Mouse (Mus musculus): Measurements from ENCODE around the gene Lsamp.
"Not testable (repeated sequence)": the region's sequence is repeated elsewhere in the genome, so short reads cannot be mapped to it uniquely, and the experiment has no call there.

Lsamp gene

GRCm38 (mm10) chr16:40470946-40471345 is 486.8 kb downstream of the Lsamp start:
- DNase-seq (ENCODE audit: low read depth, low spot score) = peak; percentile 82

GRCm38 (mm10) chr16:40471967-40472366 is 487.8 kb downstream of the Lsamp start:
- DNase-seq (ENCODE audit: low read depth, low spot score) = peak; percentile 80

- no peak for DNase-seq (ENCODE audit: low read depth, low spot score)
Measured at GRCm38 (mm10) chr16:40491606-40492005, 507.4 kb downstream of the Lsamp start.

- peak; percentile 43 for DNase-seq (ENCODE audit: low read depth, low spot score)
Measured at GRCm38 (mm10) chr16:40504262-40504960, 520.2 kb downstream of the Lsamp start.

- DNase-seq (ENCODE audit: low read depth, low spot score) = peak; percentile 74
Measured at GRCm38 (mm10) chr16:40509146-40510030, 525.2 kb downstream of the Lsamp start.

- no peak for DNase-seq (ENCODE audit: low read depth, low spot score)
Measured at GRCm38 (mm10) chr16:40536754-40537153, 552.6 kb downstream of the Lsamp start.

- DNase-seq (ENCODE audit: low read depth, low spot score) = no peak
Measured at GRCm38 (mm10) chr16:40549663-40550062, 565.5 kb downstream of the Lsamp start.

- DNase-seq (ENCODE audit: low read depth, low spot score) = no peak
Measured at GRCm38 (mm10) chr16:40555608-40556007, 571.4 kb downstream of the Lsamp start.

GRCm38 (mm10) chr16:40557680-40558249 is 573.6 kb downstream of the Lsamp start:
- DNase-seq (ENCODE audit: low read depth, low spot score) = no peak

GRCm38 (mm10) chr16:40567431-40567941 is 583.3 kb downstream of the Lsamp start:
- peak; percentile 88 for DNase-seq (ENCODE audit: low read depth, low spot score)

- DNase-seq (ENCODE audit: low read depth, low spot score) = peak; percentile 27
Measured at GRCm38 (mm10) chr16:40572085-40572745, 588.1 kb downstream of the Lsamp start.

GRCm38 (mm10) chr16:40582076-40582475 is 597.9 kb downstream of the Lsamp start:
- DNase-seq (ENCODE audit: low read depth, low spot score) = no peak

- DNase-seq (ENCODE audit: low read depth, low spot score) = no peak
Measured at GRCm38 (mm10) chr16:40593161-40593560, 609.0 kb downstream of the Lsamp start.

- peak; percentile 78 for DNase-seq (ENCODE audit: low read depth, low spot score)
Measured at GRCm38 (mm10) chr16:40601431-40602387, 617.5 kb downstream of the Lsamp start.

- DNase-seq (ENCODE audit: low read depth, low spot score) = no peak
Measured at GRCm38 (mm10) chr16:40607509-40607908, 623.3 kb downstream of the Lsamp start.

GRCm38 (mm10) chr16:40616697-40617096 is 632.5 kb downstream of the Lsamp start:
- DNase-seq (ENCODE audit: low read depth, low spot score) = not testable (repeated sequence)

GRCm38 (mm10) chr16:40621086-40621485 is 636.9 kb downstream of the Lsamp start:
- DNase-seq (ENCODE audit: low read depth, low spot score) = not testable (repeated sequence)

- DNase-seq (ENCODE audit: low read depth, low spot score) = no peak
Measured at GRCm38 (mm10) chr16:40627159-40627558, 643.0 kb downstream of the Lsamp start.

- DNase-seq (ENCODE audit: low read depth, low spot score) = peak; percentile 53
Measured at GRCm38 (mm10) chr16:40639621-40640371, 655.6 kb downstream of the Lsamp start.

GRCm38 (mm10) chr16:40652800-40653199 is 668.6 kb downstream of the Lsamp start:
- DNase-seq (ENCODE audit: low read depth, low spot score) = no peak

Measured in brain, adult 2 months (tissue).